Mouse (Mus musculus) embryo, embryonic 11 days (tissue): ENCODE measurements around the gene Lclat1.
"Not testable (repeated sequence)": the region's sequence is repeated elsewhere in the genome, so short reads cannot be mapped to it uniquely, and the experiment has no call there.

ENCODE experiments used
- DNase-seq: peaks from one replicate; pipeline ENCODE4 v3.0.0-alpha.2; 2015

The Lclat1 gene

DNA sequence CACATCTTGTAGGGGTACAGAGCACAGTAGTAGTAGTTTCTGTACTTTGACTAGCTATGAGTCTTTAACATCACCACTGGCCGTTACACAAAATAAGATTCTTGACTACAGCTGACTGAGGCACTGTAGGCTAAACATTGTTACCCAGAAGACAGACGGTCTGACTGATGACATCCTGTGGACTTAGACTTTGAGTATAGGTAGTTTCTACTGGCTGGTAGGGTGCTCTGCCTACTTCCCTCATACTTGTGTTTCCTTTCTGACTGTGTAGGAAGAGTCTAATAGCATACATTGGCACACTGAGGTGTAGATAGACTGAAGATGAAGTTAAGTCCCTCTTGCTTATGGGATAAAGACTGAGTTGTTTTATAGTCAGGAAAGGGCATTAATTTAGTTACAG is 37.6 kb downstream of the Lclat1 start:
- no peak for DNase-seq

DNA sequence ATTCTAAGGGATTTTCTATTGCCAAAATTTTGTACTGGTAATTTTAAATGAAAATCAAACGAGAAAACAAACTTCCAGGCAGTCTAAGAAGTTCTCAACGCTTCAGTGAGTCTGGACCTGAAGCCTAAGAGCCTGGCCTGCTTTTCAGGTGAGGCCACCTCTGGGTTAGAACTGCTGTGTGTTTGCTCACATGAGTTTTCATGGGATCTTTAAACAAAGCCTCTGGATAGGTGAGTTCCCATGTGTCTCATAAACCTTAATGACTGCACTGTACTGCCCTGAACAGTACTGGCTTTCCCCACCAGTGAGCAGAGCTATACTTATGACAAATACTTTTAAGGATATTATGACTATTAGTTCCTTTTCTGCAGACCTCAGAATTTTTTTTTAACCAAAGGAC is 40.8 kb downstream of the Lclat1 start:
- DNase-seq: no peak

DNA sequence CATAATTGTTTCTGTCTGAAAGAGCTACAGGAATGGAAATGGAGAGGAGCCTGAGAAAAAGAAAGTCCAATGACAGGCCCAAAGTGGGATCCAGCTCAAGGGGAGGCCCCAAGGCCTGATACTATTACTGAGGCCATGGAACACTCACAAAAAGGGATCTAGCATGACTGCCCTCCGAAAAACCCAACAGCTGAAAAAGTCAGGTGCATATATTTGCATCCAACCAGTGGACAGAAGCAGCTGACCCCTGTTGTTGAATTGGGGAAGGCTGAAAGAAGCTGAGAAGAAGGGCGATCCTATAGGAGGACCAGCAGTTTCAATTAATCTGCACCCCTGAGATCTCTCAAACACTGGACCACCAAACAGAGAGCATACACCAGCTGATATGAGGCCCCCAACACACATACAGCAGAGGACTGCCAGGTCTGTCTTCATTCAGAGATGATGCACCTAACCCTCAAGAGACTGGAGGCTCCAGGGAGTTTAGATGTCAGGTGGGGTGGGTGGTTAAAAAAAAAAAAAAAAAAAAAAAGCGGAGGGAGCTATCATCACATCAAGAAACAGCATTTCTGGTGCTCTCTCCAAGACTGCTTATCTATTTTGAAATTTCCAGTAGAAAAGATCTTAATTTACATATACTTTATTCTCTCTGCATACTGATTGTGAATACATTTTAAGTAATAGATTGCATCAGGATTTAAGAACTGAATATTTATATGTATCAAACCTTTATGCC is 45.2 kb downstream of the Lclat1 start:
- DNase-seq: not testable (repeated sequence)

DNA sequence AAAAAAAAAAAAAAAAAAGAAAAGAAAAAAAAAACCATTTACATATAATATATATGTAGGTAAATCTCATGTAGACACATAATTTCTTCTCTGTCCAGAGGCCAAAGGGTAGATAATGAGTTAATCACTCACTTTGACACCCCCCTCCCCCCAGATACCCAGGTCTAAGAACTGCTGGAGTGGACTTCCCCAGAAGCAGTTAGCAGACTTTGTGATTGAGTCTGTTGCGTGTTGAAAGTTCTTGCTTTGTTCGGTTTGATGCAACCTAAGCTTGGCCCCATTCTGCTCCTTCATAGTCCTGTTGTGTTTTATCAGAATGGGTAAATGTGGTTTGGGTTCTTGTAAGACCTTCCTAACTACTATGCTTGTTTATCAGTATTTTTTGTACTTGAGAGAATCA is 45.9 kb downstream of the Lclat1 start:
- DNase-seq: no peak

DNA sequence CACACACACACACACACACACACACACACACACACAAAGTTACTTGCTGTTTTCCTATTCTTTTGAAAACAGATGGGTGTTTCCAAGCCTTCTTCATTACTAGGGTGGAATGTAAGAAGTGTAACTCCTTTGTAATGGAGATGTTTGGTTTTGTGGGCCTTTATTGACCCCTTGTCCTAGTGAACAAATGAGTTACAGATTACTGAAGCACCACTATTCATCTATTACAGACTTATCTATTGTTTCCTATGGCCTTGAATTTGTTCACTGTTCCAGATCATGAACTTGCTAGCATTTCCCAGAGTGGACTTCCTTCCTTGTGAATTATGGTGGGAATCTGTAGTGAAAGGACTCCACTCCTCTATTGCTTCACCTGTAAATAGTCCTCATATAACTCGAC is 48.8 kb downstream of the Lclat1 start:
- no peak for DNase-seq

DNA sequence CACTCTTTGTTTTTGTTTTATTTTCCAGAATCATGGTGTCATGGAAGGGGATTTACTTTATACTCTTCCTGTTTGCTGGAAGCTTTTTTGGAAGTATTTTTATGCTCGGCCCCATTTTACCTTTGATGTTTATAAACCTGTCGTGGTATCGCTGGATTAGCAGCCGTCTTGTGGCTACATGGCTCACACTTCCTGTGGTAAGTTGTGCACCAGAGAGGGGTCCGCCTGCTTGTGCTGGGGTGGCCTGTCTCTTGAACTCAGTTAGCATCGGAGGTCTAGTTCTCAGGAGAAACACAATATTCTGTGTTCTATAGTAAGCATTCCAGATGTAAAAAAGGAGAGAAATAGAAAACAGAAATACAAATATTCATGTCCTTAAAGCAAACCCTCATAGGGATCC is 54.0 kb downstream of the Lclat1 start:
- no peak for DNase-seq

DNA sequence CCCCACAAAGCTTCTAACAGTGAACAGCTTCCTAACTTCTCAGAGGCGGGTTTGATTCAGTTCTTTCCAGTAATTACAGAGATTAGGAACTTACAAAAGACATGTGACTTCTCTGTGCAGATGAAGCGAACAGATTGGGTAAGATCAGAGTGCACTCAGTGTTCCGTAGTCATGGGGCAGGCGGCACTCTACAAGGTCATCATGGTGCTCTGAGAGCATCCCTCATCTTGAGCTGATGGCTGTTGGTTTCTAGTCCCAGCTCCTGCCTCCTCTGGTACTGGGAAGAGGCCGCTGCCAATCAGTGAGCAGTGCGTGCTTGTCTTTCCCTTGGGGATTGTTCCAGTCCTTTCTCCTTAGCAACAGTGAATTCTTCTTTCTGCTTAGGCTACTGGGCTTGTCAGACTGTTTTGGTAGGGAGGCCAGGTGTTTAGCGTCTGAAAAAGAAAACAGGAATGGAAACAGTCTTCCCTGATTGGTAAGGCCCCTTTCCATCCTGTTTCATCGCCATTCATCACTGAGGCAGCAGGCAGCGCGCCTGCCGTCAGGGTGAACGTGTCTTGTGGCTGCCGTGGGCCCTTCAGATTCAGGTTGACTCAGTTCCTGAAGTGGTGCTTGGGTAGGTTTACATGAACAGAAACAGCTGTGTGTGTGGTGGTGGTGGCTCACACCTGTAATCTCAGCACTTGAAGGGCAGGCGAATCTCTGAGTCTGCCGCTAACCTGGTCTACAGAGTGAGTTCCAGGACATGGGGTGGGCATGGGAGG is 54.8 kb downstream of the Lclat1 start:
- no peak for DNase-seq

DNA sequence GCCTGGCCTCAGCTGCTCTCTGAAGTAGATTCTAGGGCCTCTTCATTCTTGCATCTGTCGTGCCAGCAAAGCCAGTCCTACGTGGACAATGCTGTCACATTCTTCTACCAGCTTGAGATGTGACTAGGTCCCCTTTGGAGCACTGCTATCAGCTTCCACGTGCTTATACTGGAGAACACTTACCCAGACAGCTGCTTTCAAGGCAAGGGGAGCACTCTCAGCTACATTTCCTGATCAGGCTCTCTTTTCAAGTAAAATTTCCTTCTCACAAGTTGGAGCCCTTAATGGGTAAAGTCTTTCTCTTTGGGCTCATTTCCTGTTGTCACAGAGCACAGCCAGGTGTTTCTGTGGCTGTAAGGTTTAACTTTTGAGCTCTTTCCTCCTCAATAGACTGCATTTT is 55.8 kb downstream of the Lclat1 start:
- DNase-seq: no peak

DNA sequence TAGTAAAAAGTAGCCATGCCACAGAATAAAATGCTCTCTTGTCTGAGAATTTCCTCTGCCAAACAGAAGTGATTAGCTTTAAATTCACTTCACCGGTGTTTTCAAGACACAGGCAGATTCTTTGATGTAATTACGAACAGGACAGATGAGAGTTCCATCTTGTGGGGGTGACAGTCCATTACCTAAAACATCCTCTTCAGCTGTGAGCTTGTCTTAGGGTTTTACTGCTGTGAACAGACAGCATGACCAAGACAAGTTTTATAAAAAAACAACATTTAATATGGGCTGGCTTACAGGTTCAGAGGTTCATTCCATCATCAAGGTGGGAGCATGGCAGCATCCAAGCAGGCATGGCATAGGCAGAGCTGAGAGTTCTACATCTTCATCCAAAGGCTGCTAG is 56.3 kb downstream of the Lclat1 start:
- DNase-seq: no peak

DNA sequence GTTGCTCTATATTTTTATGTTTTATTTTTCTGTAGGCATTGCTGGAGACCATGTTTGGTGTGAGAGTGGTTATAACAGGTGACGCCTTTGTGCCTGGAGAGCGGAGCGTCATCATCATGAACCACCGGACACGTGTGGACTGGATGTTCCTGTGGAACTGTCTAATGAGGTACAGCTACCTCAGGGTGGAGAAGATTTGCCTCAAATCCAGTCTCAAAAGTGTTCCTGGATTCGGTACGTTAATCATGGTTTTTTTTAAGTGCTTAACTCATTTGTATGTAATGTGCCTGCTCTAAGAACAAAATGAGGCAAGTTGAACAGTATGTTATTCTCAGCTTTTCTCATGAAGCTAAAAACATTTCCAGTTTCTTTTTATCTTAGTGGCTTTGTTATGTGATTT is 61.7 kb downstream of the Lclat1 start:
- no peak for DNase-seq

DNA sequence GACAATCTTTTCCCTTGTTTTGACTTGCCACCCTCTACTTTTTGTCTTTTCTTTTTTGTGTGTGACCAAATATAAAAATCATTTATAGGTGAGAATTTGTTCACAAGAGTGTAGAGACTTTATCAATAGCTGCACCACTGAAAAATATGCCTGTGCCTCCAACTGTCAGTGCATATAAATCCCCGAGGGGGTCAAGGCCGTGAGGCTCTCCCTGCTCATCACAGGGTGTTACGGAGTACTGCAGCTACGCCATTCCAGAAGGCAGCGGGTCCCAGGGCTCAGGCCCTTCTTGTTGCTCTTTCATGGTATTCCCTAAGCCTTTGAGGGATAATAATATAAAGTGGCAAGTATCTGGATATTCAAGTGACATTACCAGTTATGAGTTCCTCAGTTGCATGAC is 62.4 kb downstream of the Lclat1 start:
- DNase-seq: no peak

DNA sequence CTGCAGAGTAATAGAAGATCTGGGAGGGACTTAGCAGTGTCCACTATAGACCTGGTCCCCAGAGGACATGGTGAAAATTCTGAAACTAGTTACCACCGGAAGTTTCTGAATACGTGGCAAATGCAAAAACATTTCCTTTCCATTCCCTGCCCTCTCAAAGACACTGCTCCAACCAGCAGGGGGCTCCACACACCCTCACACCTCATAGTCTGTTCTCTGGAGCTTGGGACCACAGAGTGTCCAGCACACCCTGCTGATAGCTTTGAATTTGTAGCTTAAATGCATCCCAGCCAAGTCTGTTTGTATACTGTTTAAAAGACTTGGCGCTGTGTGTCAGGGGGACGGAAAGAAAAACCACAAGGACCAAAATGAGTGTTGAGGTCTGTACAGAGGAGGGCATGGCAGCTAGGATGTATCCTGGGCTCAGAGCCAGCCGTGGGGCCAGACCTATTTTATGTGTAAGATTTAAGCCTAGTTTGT is 66.3 kb downstream of the Lclat1 start:
- DNase-seq: peak; percentile 45

DNA sequence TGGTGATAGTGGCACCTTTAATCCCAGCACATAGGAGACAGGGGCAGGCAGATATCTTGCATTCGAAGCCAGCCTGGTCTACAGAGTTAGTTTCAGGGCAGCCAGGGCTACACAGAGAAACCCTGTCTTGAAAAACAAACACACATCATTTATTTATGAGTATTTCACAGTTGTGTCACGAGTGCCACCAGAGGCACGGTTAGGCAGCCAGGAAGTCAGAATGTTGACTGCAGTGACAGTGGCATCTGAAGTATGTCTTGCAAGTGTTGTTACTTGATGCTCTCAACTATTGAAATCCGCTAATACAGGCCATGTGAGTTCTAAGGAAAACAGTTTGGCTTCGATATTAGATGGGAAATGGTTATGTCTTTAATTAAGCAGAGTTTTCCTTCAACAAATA is 67.9 kb downstream of the Lclat1 start:
- DNase-seq: no peak

DNA sequence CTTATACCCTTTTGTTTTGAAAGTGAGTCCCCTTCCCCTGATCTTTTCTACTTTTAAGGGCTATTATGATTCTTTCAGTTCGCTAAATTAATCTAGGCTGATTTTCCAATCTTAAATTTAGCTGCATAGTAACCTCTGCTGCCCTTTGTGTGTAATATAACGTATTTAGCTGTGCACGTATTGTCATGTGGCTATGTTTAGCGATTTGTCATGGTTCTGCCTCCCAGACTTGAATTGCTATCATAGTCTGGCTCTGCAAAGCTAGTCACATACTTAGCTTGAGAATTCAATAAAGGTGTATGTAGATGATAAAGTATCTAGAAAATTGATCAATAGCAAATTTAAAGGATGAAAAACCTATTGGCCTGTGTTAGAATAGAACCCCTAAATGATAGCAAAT is 69.3 kb downstream of the Lclat1 start:
- no peak for DNase-seq

DNA sequence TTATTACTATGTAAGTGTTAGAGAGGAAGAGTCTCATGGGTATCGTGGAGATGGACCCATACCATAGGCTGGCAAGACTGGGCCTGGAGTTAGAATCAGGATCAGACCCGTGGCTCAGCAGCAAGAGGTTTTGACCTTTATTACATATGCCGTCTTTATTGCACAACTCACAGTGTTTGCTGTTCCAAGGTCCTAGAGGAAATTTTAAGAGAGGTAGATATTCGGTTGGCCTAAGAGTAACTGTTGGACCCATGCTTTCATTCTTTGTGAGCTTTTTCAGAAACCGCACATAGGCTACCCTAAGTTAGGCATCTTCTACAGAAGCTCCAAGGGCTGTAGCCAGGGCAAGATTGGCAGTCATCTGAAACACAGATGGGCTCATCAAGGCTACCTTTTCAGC is 79.1 kb downstream of the Lclat1 start:
- no peak for DNase-seq

DNA sequence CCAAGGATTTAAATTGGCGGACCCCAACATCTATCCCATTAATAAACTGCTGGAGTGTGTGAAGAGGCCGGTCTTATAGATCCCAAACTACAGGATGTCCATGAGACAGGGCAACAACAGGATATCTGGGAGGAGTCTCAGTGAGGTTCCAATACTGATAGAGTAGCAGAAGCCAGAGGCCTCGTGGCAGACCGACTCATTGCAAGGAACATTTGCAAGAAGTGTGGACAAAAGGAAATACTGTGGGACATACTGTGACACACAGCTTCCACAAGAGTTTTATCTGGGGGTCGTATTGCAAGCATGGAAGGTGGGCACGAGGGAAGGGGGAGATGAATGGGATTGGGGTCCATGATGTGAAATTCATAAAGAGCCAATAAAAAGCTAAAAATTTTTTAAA is 86.4 kb downstream of the Lclat1 start:
- DNase-seq: no peak

DNA sequence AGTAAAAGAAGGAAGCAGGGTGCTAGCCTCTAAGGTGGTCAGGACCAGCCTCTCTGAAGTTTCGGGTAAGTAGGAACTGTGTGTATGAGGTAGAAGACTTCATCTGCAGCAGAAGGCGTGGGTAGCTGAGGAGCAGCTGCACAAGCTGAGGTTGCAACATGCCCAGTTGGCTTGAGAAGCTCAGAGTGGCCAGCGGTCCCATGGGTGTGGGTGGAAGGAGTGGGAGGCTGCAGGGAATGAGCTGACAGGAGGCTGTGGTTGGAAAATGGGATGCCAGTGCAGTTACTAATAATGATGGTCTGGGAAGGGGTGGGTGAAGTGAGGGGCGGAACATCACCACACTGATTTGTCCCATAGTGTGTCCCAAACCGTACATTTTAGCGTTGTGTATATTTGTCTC is 86.8 kb downstream of the Lclat1 start:
- no peak for DNase-seq

DNA sequence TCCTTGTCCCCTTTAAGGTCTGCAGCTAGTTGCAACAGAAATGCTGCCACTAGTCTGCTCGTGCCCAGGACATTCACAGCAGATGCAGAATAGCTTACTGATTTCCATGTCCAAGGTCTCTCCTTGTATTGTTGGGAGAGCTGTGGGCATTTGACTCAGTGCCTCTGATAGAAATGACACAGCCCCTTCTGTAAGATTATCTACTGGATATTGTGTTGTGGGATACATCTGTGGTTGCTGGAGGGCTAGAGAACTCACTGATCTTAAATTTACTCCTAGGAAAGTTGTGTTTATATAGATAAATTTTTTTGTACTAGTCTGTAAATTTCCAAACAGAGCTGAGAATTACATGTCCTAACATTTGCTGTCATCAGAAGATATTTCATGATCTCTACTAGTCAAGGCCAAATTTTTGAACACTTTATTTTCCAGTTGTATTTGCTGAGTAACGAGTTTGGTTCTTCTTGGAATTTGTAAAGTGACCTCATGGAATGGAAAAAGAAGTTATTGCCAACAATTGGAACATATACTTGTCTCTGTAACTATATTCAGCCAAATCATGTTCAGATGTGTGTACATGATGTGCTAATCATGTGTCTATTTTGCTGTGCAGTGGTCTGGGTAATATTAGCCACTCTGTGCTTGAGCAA is 87.4 kb downstream of the Lclat1 start:
- no peak for DNase-seq

DNA sequence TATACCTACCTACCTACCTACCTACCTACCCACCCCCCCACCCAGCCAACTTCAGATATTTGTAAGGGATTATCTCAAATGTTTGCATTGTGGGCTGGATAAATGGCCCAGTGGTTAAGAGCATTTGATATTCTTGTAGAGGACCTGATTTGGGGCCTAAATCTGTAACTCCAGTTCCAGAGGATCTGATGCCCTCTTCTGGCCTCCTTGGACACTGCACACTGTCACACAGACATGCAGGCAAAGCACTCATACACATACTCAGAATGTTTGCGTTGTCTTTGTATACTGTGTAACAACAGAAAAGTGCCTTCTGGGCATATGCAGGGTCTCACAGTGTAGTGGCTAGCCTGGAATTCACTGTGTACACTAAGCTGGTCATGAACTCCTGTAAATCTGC is 88.4 kb downstream of the Lclat1 start:
- peak; percentile 25 for DNase-seq

DNA sequence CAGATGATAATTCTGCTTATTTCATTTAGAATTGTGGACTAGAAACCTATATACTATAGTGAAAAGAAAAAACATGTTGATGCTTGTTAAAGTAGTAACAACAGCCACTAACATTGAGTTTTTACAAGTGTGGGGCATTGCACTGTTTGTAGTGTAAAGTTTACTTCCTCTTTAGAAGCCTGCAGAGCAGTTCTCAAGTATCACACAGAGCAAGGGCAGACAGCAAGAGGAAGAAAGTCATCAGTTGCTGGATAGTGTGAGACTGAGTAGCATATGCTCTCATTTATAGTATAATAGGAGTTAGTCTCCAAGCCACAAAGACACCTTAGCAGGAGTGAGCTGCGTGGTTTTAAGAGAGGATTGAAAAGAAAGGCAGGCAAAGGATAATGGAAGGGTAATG is 89.9 kb downstream of the Lclat1 start:
- no peak for DNase-seq

DNA sequence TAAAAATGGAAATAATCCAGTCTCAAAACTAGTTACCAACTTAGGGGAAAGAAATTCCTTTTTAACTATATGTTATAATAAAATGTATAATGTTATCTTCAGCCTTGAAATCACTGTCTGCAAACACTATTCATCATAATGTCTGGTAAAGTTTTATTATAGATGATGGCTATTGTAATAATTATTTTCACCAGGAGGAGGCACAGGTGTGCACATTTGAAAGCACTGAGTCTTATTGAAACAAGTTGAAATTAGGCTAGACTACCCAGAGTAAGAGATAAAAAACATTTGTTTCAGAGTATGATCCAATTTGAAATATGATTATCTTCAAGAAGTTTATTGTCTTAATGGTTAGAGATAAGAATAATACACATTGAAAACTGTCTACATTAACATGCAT is 91.6 kb downstream of the Lclat1 start:
- DNase-seq: no peak

DNA sequence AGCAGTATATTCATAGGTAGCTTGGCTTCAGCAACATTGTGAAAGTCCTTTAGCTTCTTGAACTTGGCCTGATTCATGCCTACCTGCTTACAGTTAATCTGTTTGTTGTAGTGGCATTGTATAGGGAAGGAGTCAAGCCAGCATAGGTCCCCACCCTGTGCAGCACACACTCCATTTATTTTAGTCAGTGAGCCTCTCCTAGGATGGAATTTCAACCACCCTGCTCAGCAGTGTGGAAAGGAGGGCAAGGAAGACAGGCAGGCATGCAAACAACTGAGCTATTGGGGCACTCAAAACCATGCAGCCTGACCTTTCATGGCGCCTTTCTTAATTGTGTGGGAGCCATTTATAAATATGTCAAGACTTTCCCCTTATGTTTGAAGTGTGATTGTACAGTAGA is 92.6 kb downstream of the Lclat1 start:
- DNase-seq: no peak

DNA sequence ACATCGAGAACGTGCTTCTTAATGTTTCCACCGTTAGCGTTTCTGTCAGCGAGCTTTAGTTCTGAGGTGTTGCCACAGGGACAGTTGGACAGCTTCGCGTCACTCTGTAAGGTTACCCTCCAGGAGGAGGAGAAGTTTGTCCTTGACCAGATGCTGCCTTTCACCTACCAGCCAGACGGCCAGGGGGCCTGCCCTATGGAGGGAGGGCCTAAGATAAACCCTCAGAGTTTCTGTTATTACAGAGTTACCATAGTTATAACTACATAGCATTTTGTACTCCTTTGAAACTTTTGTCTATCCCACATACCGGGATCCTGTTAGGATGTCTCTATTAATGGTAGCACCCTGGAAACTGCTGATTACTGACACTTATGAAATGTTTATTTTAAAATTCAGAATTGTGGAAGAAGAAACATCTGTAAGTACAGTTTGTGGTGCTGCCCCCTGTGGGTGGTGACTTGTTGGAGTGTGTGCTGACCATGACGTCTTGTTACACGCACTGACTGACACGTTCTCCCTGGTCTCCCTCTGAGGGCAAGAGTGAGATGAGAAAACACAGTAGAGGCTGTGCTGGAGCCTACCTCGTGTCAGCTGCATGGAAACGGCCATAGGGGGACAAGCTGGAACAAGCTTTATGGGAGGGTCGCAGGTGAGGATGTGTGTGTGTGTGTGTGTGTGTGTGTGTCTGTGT is 96.0 kb downstream of the Lclat1 start:
- DNase-seq: no peak
